Mouse (Mus musculus) monocyte, adult 2 months (primary cell): Measurements from ENCODE around the gene Comtd1.

Experiments used
- DNase-seq, 2 experiments: peaks; one replicate each; pipeline ENCODE4 v3.0.0; 2022; ENCODE audit warnings: low spot score in 2 of 2, low read depth in 1 of 2

The Comtd1 gene

DNA sequence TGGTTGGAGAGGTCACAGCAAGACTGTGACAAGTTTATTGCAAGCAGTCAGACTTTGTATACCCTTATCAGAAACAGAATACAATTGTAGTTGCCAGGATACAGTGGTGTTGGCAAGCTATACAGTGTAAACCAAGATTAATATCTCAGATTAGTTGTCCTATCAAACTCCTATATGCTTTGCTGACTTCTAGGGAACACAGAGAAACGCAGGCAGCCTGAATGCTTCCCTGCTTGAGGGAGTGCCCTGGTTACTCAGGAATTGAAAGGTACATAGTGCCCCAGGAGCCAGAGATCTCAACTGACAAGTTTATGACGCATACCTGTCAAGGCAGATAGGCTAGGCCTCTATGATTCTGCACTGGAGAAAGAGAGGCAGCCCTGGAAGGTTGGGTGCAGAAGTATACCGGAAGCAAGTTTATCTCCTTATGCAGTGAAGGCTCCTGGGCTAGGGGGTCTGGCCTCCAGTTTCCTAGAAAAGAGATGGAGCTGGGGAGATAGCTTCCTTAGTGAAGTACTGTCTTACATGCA lies 42.1 kb downstream of the Comtd1 start:
- DNase-seq: no peak

DNA sequence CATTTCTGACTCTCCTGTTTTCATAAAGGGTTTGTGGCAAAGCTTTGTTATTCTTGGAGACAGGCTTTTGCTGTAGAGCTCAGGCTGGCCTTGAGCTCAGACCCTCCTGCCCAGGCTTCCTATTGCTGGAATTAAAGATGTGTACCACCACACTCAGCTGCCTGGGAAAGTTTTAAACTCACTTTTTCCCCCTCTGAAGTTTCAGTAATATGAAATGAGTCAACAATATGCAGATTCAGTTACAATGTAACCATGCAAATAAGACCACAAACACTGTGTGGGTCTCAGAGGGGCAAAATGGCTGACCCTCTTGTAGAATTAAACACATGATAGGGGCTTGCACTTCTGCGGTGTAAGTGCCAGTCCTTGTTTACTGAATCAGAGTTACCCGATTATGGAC lies 42.6 kb downstream of the Comtd1 start:
- DNase-seq: no peak

DNA sequence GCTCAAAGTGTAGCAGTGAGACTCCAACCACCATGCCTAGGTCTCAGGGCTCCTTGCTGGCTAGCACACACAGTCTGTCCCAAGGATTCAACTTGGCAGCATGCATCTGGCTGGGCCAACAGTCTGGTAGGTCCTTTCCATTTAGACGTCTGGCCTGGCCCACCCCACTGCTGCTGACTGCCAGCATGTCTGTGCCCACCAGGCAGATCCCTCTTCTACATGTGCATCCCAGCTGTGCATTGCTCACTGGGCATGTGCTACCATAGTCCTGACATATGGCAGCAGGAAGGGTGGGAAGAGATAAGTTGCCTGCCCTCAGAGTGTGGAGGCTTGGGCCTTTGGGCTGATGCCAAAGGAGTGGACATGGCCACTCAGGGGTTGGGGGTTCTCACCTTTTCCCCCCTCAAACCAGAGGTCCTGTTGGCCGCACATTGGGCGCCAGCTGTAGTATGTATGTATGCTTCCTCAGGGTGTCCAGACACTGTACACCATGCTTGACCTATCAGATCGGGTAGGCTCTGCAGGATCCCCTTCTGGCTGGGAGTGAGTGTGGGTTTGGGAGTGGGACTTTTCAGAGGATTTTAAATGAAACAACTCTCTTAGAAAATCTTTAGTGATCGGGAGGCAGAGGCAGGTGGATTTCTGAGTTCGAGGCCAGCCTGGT lies 46.1 kb downstream of the Comtd1 start:
- DNase-seq: no peak

- no peak for DNase-seq
Observed at GRCm38 (mm10) chr14:21801624-21802023, 47.2 kb downstream of the Comtd1 start.

GRCm38 (mm10) chr14:21800641-21801040 lies 48.1 kb downstream of the Comtd1 start:
- DNase-seq: no peak
